Mouse (Mus musculus) macrophage (primary cell): ENCODE measurements around the gene Abhd8. TPM values are rescaled to one million over a fixed set of nuclear protein-coding genes. Genes with fewer than 3 reads are reported as not detected.
"Not testable (repeated sequence)": the region's sequence is repeated elsewhere in the genome, so short reads cannot be mapped to it uniquely, and the experiment has no call there.

Experiments
- H3K27ac ChIP-seq: fragments of 350-480 bp; formaldehyde crosslinking; 2 replicates; pipeline ENCODE4 v1.9.0; 2021
- H3K36me3 ChIP-seq: fragments of 350-480 bp; formaldehyde crosslinking; 2 replicates; pipeline ENCODE4 v1.9.0; 2021; ENCODE audit errors: inconsistent target
- H3K4me3 ChIP-seq: fragments of 350-480 bp; formaldehyde crosslinking; 2 replicates; pipeline ENCODE4 v1.9.0; 2021; ENCODE audit errors: inconsistent target
- H3K79me2 ChIP-seq: fragments of 350-480 bp; formaldehyde crosslinking; 2 replicates; pipeline ENCODE4 v1.9.0; 2021; ENCODE audit errors: inconsistent target
- WGBS: methylation state at CpG from one replicate; pipeline ENCODE4 v1.1.7; 2026; ENCODE audit warnings: inconsistent platforms; ENCODE audit not compliant: missing documents; 5-methylcytosine and 5-hydroxymethylcytosine counted together
- polyA plus RNA-seq: library from polyadenylated mRNA; stranded (reverse); fragments of 250-400 nt; gene quantifications from 3 replicates; pipeline ENCODE4 v1.2.4, GENCODE M21; 2018; ENCODE audit warnings: inconsistent platforms

Abhd8 gene
- polyA plus RNA-seq, 1 experiment from 2014 or later: 3.6 TPM

GRCm38 (mm10) chr8:71460716-71461115 is 2.7 kb downstream of the Abhd8 start:
- H3K27ac ChIP-seq: no peak overlapping the region
- H3K4me3 ChIP-seq: no peak overlapping the region
- H3K79me2 ChIP-seq: no peaks in the 10 kb centered on the region; the same call in 1 of the 2 replicates
- WGBS: 97% methylated on average over 6 of the region's 6 CpGs
- H3K36me3 ChIP-seq: no peaks in the 10 kb centered on the region

- Histone ChIP-seq H3K79me2 (no peaks in the 10 kb centered on the region), H3K4me3 (no peak overlapping the region), H3K36me3 (no peaks in the 10 kb centered on the region), H3K27ac (no peak overlapping the region)
- WGBS: 94% methylated on average over 20 of the region's 20 CpGs
Observed at GRCm38 (mm10) chr8:71457659-71458270, 5.7 kb downstream of the Abhd8 start.

GRCm38 (mm10) chr8:71456906-71457305 is 6.5 kb downstream of the Abhd8 start:
- H3K79me2 ChIP-seq: no peaks in the 10 kb centered on the region
- no peaks in the 10 kb centered on the region for H3K36me3 ChIP-seq
- 84% methylated on average over 20 of the region's 22 CpGs for WGBS
- no peak overlapping the region for H3K4me3 ChIP-seq
- no peak overlapping the region for H3K27ac ChIP-seq

GRCm38 (mm10) chr8:71454668-71455067 is 8.8 kb downstream of the Abhd8 start:
- H3K36me3 ChIP-seq: no peaks in the 10 kb centered on the region
- 82% methylated on average over 8 of the region's 8 CpGs for WGBS
- H3K27ac ChIP-seq: no peak overlapping the region
- H3K4me3 ChIP-seq: no peak overlapping the region
- H3K79me2 ChIP-seq: no peaks in the 10 kb centered on the region

- WGBS: 83% methylated on average over 2 of the region's 2 CpGs
- no peak overlapping the region for H3K4me3 ChIP-seq
Observed at GRCm38 (mm10) chr8:71452669-71453068, 10.8 kb downstream of the Abhd8 start.

GRCm38 (mm10) chr8:71451777-71452176 is 11.7 kb downstream of the Abhd8 start:
- Histone ChIP-seq H3K79me2 (no peaks in the 10 kb centered on the region), H3K4me3 (no peak overlapping the region), H3K27ac (no peak overlapping the region), H3K36me3 (no peaks in the 10 kb centered on the region)
- 75% methylated on average over 10 of the region's 11 CpGs for WGBS

More at GRCm38 (mm10) chr8:71452669-71453068, 10.8 kb downstream of the Abhd8 start:
- H3K27ac ChIP-seq: no peak overlapping the region
- H3K79me2 ChIP-seq: no peaks in the 10 kb centered on the region
- H3K36me3 ChIP-seq: no peaks in the 10 kb centered on the region

GRCm38 (mm10) chr8:71451337-71451736 is 12.1 kb downstream of the Abhd8 start:
- Histone ChIP-seq H3K27ac (no peak overlapping the region), H3K79me2 (no peaks in the 10 kb centered on the region), H3K36me3 (no peaks in the 10 kb centered on the region), H3K4me3 (no peak overlapping the region)
- WGBS: 96% methylated on average over 4 of the region's 4 CpGs

GRCm38 (mm10) chr8:71445096-71445495 is 18.4 kb downstream of the Abhd8 start:
- no peaks in the 10 kb centered on the region for H3K79me2 ChIP-seq
- no peaks in the 10 kb centered on the region for H3K36me3 ChIP-seq
- no peak overlapping the region for H3K27ac ChIP-seq
- 78% methylated on average over 6 of the region's 7 CpGs for WGBS
- H3K4me3 ChIP-seq: no peak overlapping the region

- H3K4me3 ChIP-seq: no peak overlapping the region
- no peaks in the 10 kb centered on the region for H3K36me3 ChIP-seq
- H3K79me2 ChIP-seq: no peaks in the 10 kb centered on the region
- no peak overlapping the region for H3K27ac ChIP-seq
- 0% methylated on average over 7 of the region's 7 CpGs for WGBS
Observed at GRCm38 (mm10) chr8:71441404-71441803, 22.1 kb downstream of the Abhd8 start.

- no peak overlapping the region for H3K27ac ChIP-seq
Observed at GRCm38 (mm10) chr8:71437041-71437440, 26.4 kb downstream of the Abhd8 start.

GRCm38 (mm10) chr8:71432935-71433334 is 30.5 kb downstream of the Abhd8 start:
- not testable (repeated sequence) for H3K79me2 ChIP-seq, H3K36me3 ChIP-seq, H3K4me3 ChIP-seq, H3K27ac ChIP-seq
- WGBS: 89% methylated on average over 1 of the region's 1 CpGs

More at GRCm38 (mm10) chr8:71437041-71437440, 26.4 kb downstream of the Abhd8 start:
- no peaks in the 10 kb centered on the region for H3K36me3 ChIP-seq
- no peaks in the 10 kb centered on the region for H3K79me2 ChIP-seq
- no peak overlapping the region for H3K4me3 ChIP-seq
- 63% methylated on average over 3 of the region's 3 CpGs for WGBS

GRCm38 (mm10) chr8:71422121-71422520 is 41.3 kb downstream of the Abhd8 start:
- Histone ChIP-seq H3K4me3 (no peak overlapping the region), H3K79me2 (no peaks in the 10 kb centered on the region), H3K36me3 (no peaks in the 10 kb centered on the region), H3K27ac (no peak overlapping the region)

- H3K27ac ChIP-seq: no peak overlapping the region
- WGBS: 54% methylated on average over 9 of the region's 11 CpGs
- H3K4me3 ChIP-seq: no peak overlapping the region
- no peaks in the 10 kb centered on the region for H3K36me3 ChIP-seq
- no peaks in the 10 kb centered on the region; the same call in 1 of the 2 replicates for H3K79me2 ChIP-seq
Observed at GRCm38 (mm10) chr8:71411535-71412273, 51.8 kb downstream of the Abhd8 start.

- Histone ChIP-seq H3K4me3 (no peak overlapping the region), H3K27ac (no peak overlapping the region), H3K79me2 (peaks cover 3% of the 10 kb centered on the region; the same call in 1 of the 2 replicates), H3K36me3 (no peaks in the 10 kb centered on the region)
- 91% methylated on average over 4 of the region's 4 CpGs for WGBS
Observed at GRCm38 (mm10) chr8:71408231-71408630, 55.2 kb downstream of the Abhd8 start.

GRCm38 (mm10) chr8:71407441-71407840 is 56.0 kb downstream of the Abhd8 start:
- H3K36me3 ChIP-seq: no peaks in the 10 kb centered on the region
- WGBS: 88% methylated on average over 13 of the region's 14 CpGs
- H3K4me3 ChIP-seq: no peak overlapping the region
- H3K27ac ChIP-seq: no peak overlapping the region
- peaks cover 3% of the 10 kb centered on the region; the same call in 1 of the 2 replicates for H3K79me2 ChIP-seq
